Mouse (Mus musculus) frontal cortex, postnatal 25 days (tissue): Measurements from ENCODE around the gene Rubcn.
A peak's percentile ranks its signal among the peaks of the same experiment; 100 is the strongest.
"Not testable (repeated sequence)": the region's sequence is repeated elsewhere in the genome, so short reads cannot be mapped to it uniquely, and the experiment has no call there.

Experiments used
- DNase-seq, 2 experiments: peaks; one replicate each; pipeline ENCODE4 v3.0.0; 2022; ENCODE audit warnings: low spot score in 2 of 2

Gene Rubcn

GRCm38 (mm10) chr16:32877343-32878156 is at the start of gene Rubcn, which contains the start of gene Fyttd1:
Gene Rubcn, minus strand, starts transcription at chr16:32877766.
Gene Fyttd1, plus strand, starts transcription at chr16:32877500.
- DNase-seq = peak; percentile 82 to 89

GRCm38 (mm10) chr16:32927044-32927443 is 49.5 kb upstream of the Rubcn start:
- no peak for DNase-seq

- DNase-seq = not testable (repeated sequence)
Observed at GRCm38 (mm10) chr16:32926629-32927028, 49.1 kb upstream of the Rubcn start.

- DNase-seq = no peak
Observed at GRCm38 (mm10) chr16:32915292-32916068, 37.9 kb upstream of the Rubcn start.

- peak; percentile 67 to 90 for DNase-seq
Observed at GRCm38 (mm10) chr16:32913937-32914881, 36.6 kb upstream of the Rubcn start, which contains the start of gene Lrch3. Gene Lrch3, plus strand, starts transcription at chr16:32914100.

GRCm38 (mm10) chr16:32913212-32913611 is 35.6 kb upstream of the Rubcn start:
- no peak for DNase-seq

- DNase-seq = no peak
Observed at GRCm38 (mm10) chr16:32906727-32907126, 29.2 kb upstream of the Rubcn start.

GRCm38 (mm10) chr16:32906186-32906585 is 28.6 kb upstream of the Rubcn start:
- DNase-seq = no peak

GRCm38 (mm10) chr16:32902051-32902428 is 24.5 kb upstream of the Rubcn start:
- DNase-seq = no peak

GRCm38 (mm10) chr16:32901360-32902050 is 23.9 kb upstream of the Rubcn start:
- DNase-seq = no peak

GRCm38 (mm10) chr16:32896126-32896525 is 18.6 kb upstream of the Rubcn start:
- no peak for DNase-seq

GRCm38 (mm10) chr16:32889881-32890280 is 12.3 kb upstream of the Rubcn start:
- DNase-seq = no peak

GRCm38 (mm10) chr16:32887996-32888395 is 10.4 kb upstream of the Rubcn start:
- no peak for DNase-seq

- DNase-seq = no peak
Observed at GRCm38 (mm10) chr16:32881538-32881937, 4.0 kb upstream of the Rubcn start.

GRCm38 (mm10) chr16:32878972-32879926 is 1.7 kb upstream of the Rubcn start:
- no peak for DNase-seq

GRCm38 (mm10) chr16:32878157-32878598 is 612 bp upstream of the Rubcn start:
- no peak for DNase-seq

- no peak for DNase-seq
Observed at GRCm38 (mm10) chr16:32876831-32877230, 735 bp downstream of the Rubcn start.

- no peak for DNase-seq
Observed at GRCm38 (mm10) chr16:32875847-32876246, 1.7 kb downstream of the Rubcn start.

GRCm38 (mm10) chr16:32875281-32875680 is 2.3 kb downstream of the Rubcn start:
- not testable (repeated sequence) for DNase-seq

GRCm38 (mm10) chr16:32873366-32873765 is 4.2 kb downstream of the Rubcn start:
- DNase-seq = no peak
